Mouse (Mus musculus) E14TG2a.4 (cell line): Measurements from ENCODE around the gene Gm11127.
"Not testable (repeated sequence)": the region's sequence is repeated elsewhere in the genome, so short reads cannot be mapped to it uniquely, and the experiment has no call there.

Experiments used
- CTCF ChIP-seq: conservative IDR thresholded peaks from 2 replicates; pipeline ENCODE4 v1.5.1; 2014; ENCODE audit warnings: low read length
- NANOG ChIP-seq: IDR thresholded peaks from 2 replicates; pipeline ENCODE4 v1.6.1; 2014; ENCODE audit warnings: borderline replicate concordance, low read length, mixed read lengths
- POU5F1 ChIP-seq: IDR thresholded peaks from 2 replicates; pipeline ENCODE4 v1.6.1; 2014; ENCODE audit warnings: low read length, borderline replicate concordance

GRCm38 (mm10) chr17:36034524-36034923 is 23.6 kb downstream of the Gm11127 start:
- TF ChIP-seq CTCF, POU5F1, NANOG: not testable (repeated sequence)
